Mouse (Mus musculus) bone marrow, adult 2 months (tissue): Measurements from ENCODE around the gene Ndufaf2. TPM values are rescaled to one million over a fixed set of nuclear protein-coding genes. Genes with fewer than 3 reads are reported as not detected.

ENCODE experiments used
- H3K27ac ChIP-seq: fragments of 200-500 bp; 2 replicates; pipeline ENCODE4 v1.5.1; 2012; ENCODE audit warnings: low read depth, mild to moderate bottlenecking, control low read depth, inconsistent platforms, low read length; ENCODE audit not compliant: control insufficient read depth, poor library complexity, insufficient read depth
- H3K4me1 ChIP-seq: fragments of 200-500 bp; 2 replicates; pipeline ENCODE4 v1.6.1; 2011; ENCODE audit warnings: low read length; ENCODE audit not compliant: control insufficient read depth, insufficient read depth
- H3K4me3 ChIP-seq: fragments of 200-500 bp; replicated peaks from 2 replicates; pipeline ENCODE3; 2011; ENCODE audit warnings: mild to moderate bottlenecking, low read depth, low read length, control low read depth; ENCODE audit not compliant: control insufficient read depth
- CTCF ChIP-seq: fragments of 200-500 bp; IDR thresholded peaks from 2 replicates; pipeline ENCODE4 v1.5.1; 2011; ENCODE audit warnings: low read length, control low read depth; ENCODE audit not compliant: control insufficient read depth, insufficient read depth
- POLR2A ChIP-seq: fragments of 200-500 bp; IDR thresholded peaks from 2 replicates; pipeline ENCODE4 v1.6.1; 2011; ENCODE audit warnings: low read depth, mild to moderate bottlenecking, control low read depth, low read length, borderline replicate concordance; ENCODE audit not compliant: control insufficient read depth
- WGBS: fragments of 180-500 bp; shearing (Covaris S2); methylation state at CpG from one replicate; pipeline ENCODE4 v1.1.7; 2018; 5-methylcytosine and 5-hydroxymethylcytosine counted together
- polyA plus RNA-seq: library from polyadenylated mRNA; stranded (reverse); fragments of >200 nt; gene quantifications from 2 replicates; pipeline ENCODE4 v1.2.4, GENCODE M21; 2011; ENCODE audit warnings: low replicate concordance; ENCODE audit not compliant: missing spikeins, insufficient read depth, insufficient read length

Gene Ndufaf2
- polyA plus RNA-seq, 1 experiment = 20.7 TPM

DNA sequence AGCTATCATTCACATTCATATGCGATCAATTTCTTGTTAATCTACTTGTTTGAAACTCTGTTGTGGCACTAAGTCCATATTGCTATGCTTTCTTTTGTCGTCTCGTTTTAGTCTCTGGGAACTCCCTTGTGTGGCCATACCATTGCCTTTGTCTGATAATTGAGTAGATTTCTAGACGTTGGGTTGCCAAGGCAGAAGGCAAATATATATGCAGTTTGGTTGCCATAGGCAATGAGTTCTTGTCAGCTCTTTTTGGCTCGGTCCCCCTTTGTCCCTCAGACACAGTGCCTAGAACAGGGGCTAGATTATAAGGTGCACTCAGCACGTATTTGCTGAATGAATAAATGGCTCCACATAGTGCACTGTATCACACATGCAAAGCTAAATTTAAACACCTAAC lies 94.1 kb downstream of the Ndufaf2 start:
- Histone ChIP-seq H3K4me3 (no peak overlapping the region), H3K27ac (no peak overlapping the region), H3K4me1 (no peaks in the 10 kb centered on the region)
- 84% methylated on average over 6 of the region's 6 CpGs for WGBS
- no peak for TF ChIP-seq POLR2A
- TF ChIP-seq CTCF = no peak

DNA sequence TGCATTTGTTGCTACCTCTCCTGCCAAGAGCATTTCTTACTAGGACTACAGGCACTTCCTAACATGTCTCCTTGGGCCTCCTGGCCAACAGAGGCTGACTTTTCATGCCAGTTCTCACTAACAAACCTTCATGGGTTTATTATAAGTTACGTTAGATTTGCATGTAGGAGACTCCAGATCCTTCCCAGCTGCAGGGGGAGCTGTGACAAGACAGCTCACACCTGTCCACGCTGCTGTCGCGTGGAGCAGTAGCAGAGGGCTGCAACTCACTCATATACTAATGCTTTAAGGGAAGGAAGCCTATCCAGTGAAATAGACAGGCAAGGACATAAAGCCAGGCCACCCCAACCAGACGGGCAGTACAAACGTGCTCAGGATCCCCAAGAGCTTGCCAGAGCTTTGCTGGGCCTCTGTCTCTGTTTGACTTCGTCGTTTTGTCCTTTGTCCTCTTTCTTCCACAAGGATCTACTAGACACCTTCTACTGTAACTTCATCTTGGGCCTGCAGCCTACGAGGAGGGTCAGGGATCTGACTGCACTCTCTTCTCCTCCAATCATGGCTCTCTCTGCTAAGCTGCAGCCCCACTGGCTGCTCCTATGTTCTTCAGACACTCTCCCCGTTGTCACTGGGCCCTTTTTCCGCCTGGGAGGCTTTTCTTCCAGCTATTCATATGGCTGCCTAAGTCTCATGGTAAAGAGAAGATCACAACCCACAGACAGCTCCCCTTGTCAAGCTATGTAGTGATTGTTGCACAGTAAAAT lies 94.9 kb downstream of the Ndufaf2 start:
- WGBS = 84% methylated on average over 11 of the region's 11 CpGs
- Histone ChIP-seq H3K27ac (no peak overlapping the region), H3K4me3 (no peak overlapping the region), H3K4me1 (no peaks in the 10 kb centered on the region)
- TF ChIP-seq POLR2A (no peak), CTCF (no peak)

DNA sequence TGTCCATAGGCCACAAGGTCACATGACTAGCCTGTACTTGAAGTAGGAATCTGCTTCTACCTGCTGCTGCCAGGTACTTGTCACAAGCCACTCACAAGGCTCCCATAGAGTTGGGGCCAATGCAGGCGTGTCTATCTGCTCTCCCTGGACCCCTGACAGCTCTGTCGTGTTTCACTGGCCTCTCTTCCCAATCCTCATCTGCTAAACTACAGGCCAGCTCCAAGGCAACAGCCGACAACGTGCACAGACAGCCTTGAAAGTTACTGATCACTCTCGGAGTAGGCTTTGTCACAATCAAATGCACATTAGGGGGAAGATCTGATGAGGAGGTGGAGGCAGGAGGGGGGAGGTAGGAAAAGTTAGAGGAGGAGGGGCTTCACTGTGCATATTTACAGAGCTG lies 95.5 kb downstream of the Ndufaf2 start:
- no peak overlapping the region for H3K4me3 ChIP-seq
- no peaks in the 10 kb centered on the region for H3K4me1 ChIP-seq
- no peak for TF ChIP-seq CTCF
- TF ChIP-seq POLR2A = no peak
- H3K27ac ChIP-seq = no peak overlapping the region
- 82% methylated on average over 5 of the region's 5 CpGs for WGBS

GRCm38 (mm10) chr13:108060936-108061578 lies 97.4 kb downstream of the Ndufaf2 start:
- no peak for TF ChIP-seq POLR2A
- TF ChIP-seq CTCF = no peak
- Histone ChIP-seq H3K4me3 (no peak overlapping the region), H3K27ac (no peak overlapping the region), H3K4me1 (no peaks in the 10 kb centered on the region)
- WGBS = 79% methylated on average over 8 of the region's 8 CpGs

- TF ChIP-seq POLR2A = no peak
- no peak for TF ChIP-seq CTCF
- H3K4me1 ChIP-seq = no peaks in the 10 kb centered on the region
- H3K4me3 ChIP-seq = no peak overlapping the region
- whole genome bisulfite sequencing = 82% methylated on average over 7 of the region's 7 CpGs
- no peak overlapping the region for H3K27ac ChIP-seq
Measured at GRCm38 (mm10) chr13:108060286-108060885, 98.0 kb downstream of the Ndufaf2 start.

DNA sequence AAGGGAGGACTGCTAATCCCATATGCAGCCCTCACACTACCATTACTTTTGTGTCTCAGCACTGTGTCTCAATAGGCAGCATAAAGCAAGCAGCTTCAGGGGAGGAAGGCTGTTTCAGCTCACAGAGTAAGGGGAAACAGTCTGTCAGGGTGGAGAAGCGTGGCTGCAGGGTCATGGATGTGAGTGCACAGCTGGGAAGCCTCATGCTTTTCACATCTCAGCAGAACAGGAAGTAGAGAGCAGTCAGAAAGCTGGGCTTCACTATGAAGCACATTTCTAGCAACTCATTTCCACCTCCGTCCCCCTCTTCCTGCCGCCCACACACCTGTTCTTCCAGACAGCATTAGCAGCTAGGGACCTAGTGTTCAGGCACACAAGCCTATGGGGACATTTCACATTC lies 101.5 kb downstream of the Ndufaf2 start:
- H3K27ac ChIP-seq = no peak overlapping the region
- H3K4me3 ChIP-seq = no peak overlapping the region
- H3K4me1 ChIP-seq = no peaks in the 10 kb centered on the region
- TF ChIP-seq CTCF = no peak
- TF ChIP-seq POLR2A = no peak
- 26% methylated on average over 3 of the region's 3 CpGs for WGBS

DNA sequence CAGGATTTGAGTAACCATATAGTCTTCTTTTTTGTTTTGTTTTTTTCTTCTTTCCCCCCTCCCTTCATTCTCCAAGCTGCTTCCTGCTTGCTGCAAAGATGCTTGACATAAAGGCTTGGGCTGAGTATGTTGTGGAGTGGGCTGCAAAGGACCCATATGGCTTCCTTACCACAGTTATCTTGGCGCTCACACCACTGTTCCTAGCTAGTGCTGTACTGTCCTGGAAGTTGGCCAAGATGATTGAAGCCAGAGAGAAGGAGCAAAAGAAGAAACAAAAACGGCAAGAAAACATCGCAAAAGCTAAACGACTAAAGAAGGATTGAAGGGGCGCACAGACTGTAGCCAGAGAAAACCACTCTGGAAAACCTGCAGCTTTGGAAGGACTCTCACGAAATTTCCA lies 111.1 kb downstream of the Ndufaf2 start:
- H3K4me3 ChIP-seq = no peak overlapping the region
- no peaks in the 10 kb centered on the region; the same call in 1 of the 2 replicates for H3K4me1 ChIP-seq
- H3K27ac ChIP-seq = no peak overlapping the region
- TF ChIP-seq POLR2A (no peak), CTCF (no peak)
- 75% methylated on average over 6 of the region's 6 CpGs for WGBS

DNA sequence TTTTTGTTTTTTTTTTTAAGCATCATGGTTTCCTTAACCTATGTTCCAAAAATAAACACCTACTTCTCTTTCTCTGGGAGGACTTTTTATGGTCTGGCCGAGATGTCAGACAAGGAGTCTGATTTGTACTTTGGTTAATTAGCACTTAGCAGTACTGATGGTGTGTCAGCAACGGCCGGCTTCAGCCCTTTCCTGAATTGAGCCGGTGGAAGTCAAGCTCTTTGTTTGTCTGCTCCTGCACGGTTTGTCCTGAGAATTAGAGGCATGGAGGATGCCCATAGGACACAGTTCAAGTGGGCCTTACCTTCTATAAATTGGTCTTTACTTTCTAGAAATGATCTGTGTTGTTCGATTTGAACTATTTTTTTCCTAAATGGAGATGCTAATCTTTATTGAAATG lies 111.5 kb downstream of the Ndufaf2 start:
- no peak overlapping the region for H3K27ac ChIP-seq
- WGBS = 70% methylated on average over 6 of the region's 6 CpGs

DNA sequence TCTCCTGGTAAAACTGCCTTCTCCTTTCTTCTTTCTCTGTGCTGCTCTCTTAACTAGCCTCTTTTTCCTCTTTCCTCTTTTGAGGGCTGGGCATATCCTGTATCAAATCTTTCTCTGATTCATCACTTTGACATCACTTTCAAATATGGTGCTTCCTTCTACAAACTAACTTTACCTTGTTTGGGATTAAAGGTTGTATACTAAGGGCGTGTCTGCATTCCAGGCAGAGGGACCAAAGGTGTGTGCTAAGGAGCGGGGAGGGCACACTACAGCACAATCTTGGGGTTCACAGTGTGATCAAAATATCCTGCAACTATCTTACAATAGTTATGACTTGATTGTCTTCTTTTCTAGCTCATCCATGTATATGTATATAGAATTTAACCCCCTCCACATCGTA lies 112.4 kb downstream of the Ndufaf2 start:
- Histone ChIP-seq H3K4me3 (no peak overlapping the region), H3K4me1 (no peaks in the 10 kb centered on the region; the same call in 1 of the 2 replicates), H3K27ac (no peak overlapping the region)
- no peak for TF ChIP-seq CTCF
- no peak for TF ChIP-seq POLR2A
- whole genome bisulfite sequencing = 86% methylated on average over 3 of the region's 3 CpGs

More for the DNA sequence above, 111.5 kb downstream of the Ndufaf2 start:
- no peak overlapping the region for H3K4me3 ChIP-seq
- TF ChIP-seq CTCF = no peak
- no peaks in the 10 kb centered on the region; the same call in 1 of the 2 replicates for H3K4me1 ChIP-seq
